Mouse (Mus musculus): ENCODE measurements at regions not wholly inside any gene's neighbourhood (a gene's known extent, or its start where the extent isn't known, plus 50 kb on each side); places are given as distances from the start of the nearest gene placed in this dataset.

DNA sequence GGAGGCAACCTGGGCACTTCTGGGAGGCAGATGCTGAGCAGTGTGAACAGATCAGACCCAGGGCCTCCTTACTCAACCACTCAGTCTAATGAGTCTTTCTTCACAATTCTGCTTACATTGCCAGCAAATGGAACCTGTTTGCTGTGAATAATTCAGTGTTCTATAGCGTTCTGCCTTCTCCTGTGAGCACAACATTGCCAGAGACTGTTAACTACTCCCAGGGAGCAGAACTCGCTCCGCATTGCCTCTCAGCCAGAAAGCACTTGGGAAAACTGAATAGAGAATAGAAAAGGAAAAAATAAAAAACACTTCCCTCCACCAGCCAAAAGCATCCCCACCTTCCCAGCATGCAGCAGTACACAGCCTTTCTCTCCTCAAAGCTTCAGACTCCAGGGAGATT, 51.5 kb downstream of the Aym1 start:
- Histone ChIP-seq H3K36me3 (ENCODE audit: control insufficient read depth, insufficient read depth, low read length) (no peaks in the 10 kb centered on the region), H3K4me3 (ENCODE audit: low read depth, low read length) (no peak overlapping the region), H3K4me2 (replicated peaks; ENCODE audit: low read depth, low read length) (no peak overlapping the region), H3K9ac (replicated peaks; ENCODE audit: low read depth, low read length) (no peak overlapping the region), H3K4me1 (ENCODE audit: control insufficient read depth, insufficient read depth, low read length) (0 out of 2 replicates have a peak, but pooled peaks cover 4% of the 10 kb centered on the region), H3K27ac (ENCODE audit: low read length) (no peak overlapping the region), H3K27me3 (ENCODE audit: control insufficient read depth, insufficient read depth, low read length) (no peaks in the 10 kb centered on the region), H3K9me3 (ENCODE audit: control insufficient read depth, low read depth, low read length) (no peaks in the 10 kb centered on the region)
- WGBS, result 81% methylated on average over 3 of the region's 3 CpGs
- ATAC-seq (ENCODE audit: insufficient number of reproducible peaks, insufficient read depth, low FRiP score, low read depth), result no peak

- no peaks in the 10 kb centered on the region for H3K27me3 ChIP-seq (ENCODE audit: control insufficient read depth, insufficient read depth, low read length)
- no peak overlapping the region for H3K27ac ChIP-seq (ENCODE audit: low read length)
- H3K9me3 ChIP-seq (ENCODE audit: control insufficient read depth, low read depth, low read length), result no peaks in the 10 kb centered on the region
- no peaks in the 10 kb centered on the region for H3K4me1 ChIP-seq (ENCODE audit: control insufficient read depth, insufficient read depth, low read length)
- no peak overlapping the region for H3K9ac ChIP-seq (replicated peaks; ENCODE audit: low read depth, low read length)
- 72% methylated on average over 13 of the region's 13 CpGs for WGBS
- no peaks in the 10 kb centered on the region for H3K36me3 ChIP-seq (ENCODE audit: control insufficient read depth, insufficient read depth, low read length)
- no peak overlapping the region for H3K4me2 ChIP-seq (replicated peaks; ENCODE audit: low read depth, low read length)
- no peak for ATAC-seq (ENCODE audit: insufficient number of reproducible peaks, insufficient read depth, low FRiP score, low read depth)
- no peak overlapping the region for H3K4me3 ChIP-seq (ENCODE audit: low read depth, low read length)
Measured at GRCm38 (mm10) chr5:113410963-113411362, 53.9 kb downstream of the Aym1 start.

- WGBS, result 92% methylated on average over 2 of the region's 2 CpGs
- Histone ChIP-seq H3K27me3 (ENCODE audit: control insufficient read depth, insufficient read depth, low read length) (no peaks in the 10 kb centered on the region), H3K36me3 (ENCODE audit: control insufficient read depth, insufficient read depth, low read length) (no peaks in the 10 kb centered on the region), H3K9ac (replicated peaks; ENCODE audit: low read depth, low read length) (no peak overlapping the region), H3K4me1 (ENCODE audit: control insufficient read depth, insufficient read depth, low read length) (0 out of 2 replicates have a peak, but pooled peaks cover 5% of the 10 kb centered on the region), H3K4me3 (ENCODE audit: low read depth, low read length) (no peak overlapping the region), H3K27ac (ENCODE audit: low read length) (no peak overlapping the region), H3K4me2 (replicated peaks; ENCODE audit: low read depth, low read length) (no peak overlapping the region), H3K9me3 (ENCODE audit: control insufficient read depth, low read depth, low read length) (no peaks in the 10 kb centered on the region)
- no peak for ATAC-seq (ENCODE audit: insufficient number of reproducible peaks, insufficient read depth, low FRiP score, low read depth)
Measured at GRCm38 (mm10) chr5:113414639-113415038, 57.5 kb downstream of the Aym1 start.

DNA sequence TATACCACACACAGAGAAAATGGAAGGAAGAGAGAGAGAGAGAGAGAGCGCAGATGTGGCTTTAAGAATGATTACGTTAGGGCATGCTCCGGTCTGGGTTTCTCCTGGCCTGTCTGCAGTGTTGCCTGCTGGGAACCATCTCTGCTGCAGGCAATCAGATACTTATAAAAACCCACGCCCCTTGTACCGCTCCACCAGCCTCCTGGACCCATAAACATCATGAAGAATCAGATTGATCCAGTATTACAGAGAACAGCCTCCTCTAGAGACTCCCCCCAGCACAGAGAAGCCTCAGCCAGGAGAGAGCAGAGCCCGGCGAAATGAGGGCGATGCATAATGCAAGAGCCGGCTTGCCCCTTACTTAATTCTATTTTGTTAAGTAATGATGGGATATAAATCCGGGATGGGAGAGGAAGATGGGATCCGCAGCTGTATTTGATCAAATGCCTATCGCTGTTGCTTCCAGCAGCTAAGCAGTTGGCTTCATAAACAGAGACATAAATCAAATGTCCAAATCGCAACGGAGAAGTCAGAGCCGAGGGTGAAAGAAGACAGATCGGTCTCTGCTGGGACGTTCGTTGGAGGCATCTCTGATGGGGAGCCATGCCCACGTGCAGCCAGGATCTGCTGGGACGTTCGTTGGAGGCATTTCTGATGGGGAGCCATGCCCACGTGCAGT, 61.4 kb downstream of the Aym1 start:
- peaks cover 13% of the 10 kb centered on the region; the same call in 1 of the 2 replicates for H3K4me1 ChIP-seq (ENCODE audit: control insufficient read depth, insufficient read depth, low read length)
- H3K36me3 ChIP-seq (ENCODE audit: control insufficient read depth, insufficient read depth, low read length), result no peaks in the 10 kb centered on the region
- no peaks in the 10 kb centered on the region for H3K27me3 ChIP-seq (ENCODE audit: control insufficient read depth, insufficient read depth, low read length)
- no peaks in the 10 kb centered on the region for H3K9me3 ChIP-seq (ENCODE audit: control insufficient read depth, low read depth, low read length)
- no peak overlapping the region for H3K9ac ChIP-seq (replicated peaks; ENCODE audit: low read depth, low read length)
- ATAC-seq (ENCODE audit: insufficient number of reproducible peaks, insufficient read depth, low FRiP score, low read depth), result peak; percentile 42; the same call in 1 of the 2 replicates
- 33% methylated on average over 22 of the region's 22 CpGs for WGBS
- H3K27ac ChIP-seq (ENCODE audit: low read length), result peak overlapping the region; percentile 24; the same call in 1 of the 2 replicates
- no peak overlapping the region for H3K4me2 ChIP-seq (replicated peaks; ENCODE audit: low read depth, low read length)
- H3K4me3 ChIP-seq (ENCODE audit: low read depth, low read length), result no peak overlapping the region

GRCm38 (mm10) chr5:113420619-113421018, 63.5 kb downstream of the Aym1 start:
- Histone ChIP-seq H3K36me3 (ENCODE audit: control insufficient read depth, insufficient read depth, low read length) (no peaks in the 10 kb centered on the region), H3K27me3 (ENCODE audit: control insufficient read depth, insufficient read depth, low read length) (no peaks in the 10 kb centered on the region), H3K27ac (ENCODE audit: low read length) (0 out of 2 replicates have a peak overlapping the region, but pooled peaks have one; percentile 39), H3K4me3 (ENCODE audit: low read depth, low read length) (no peak overlapping the region), H3K4me1 (ENCODE audit: control insufficient read depth, insufficient read depth, low read length) (peaks cover 13% of the 10 kb centered on the region; the same call in 1 of the 2 replicates), H3K4me2 (replicated peaks; ENCODE audit: low read depth, low read length) (no peak overlapping the region), H3K9ac (replicated peaks; ENCODE audit: low read depth, low read length) (no peak overlapping the region), H3K9me3 (ENCODE audit: control insufficient read depth, low read depth, low read length) (no peaks in the 10 kb centered on the region)
- 21% methylated on average over 5 of the region's 5 CpGs for WGBS
- ATAC-seq (ENCODE audit: insufficient number of reproducible peaks, insufficient read depth, low FRiP score, low read depth), result no peak

DNA sequence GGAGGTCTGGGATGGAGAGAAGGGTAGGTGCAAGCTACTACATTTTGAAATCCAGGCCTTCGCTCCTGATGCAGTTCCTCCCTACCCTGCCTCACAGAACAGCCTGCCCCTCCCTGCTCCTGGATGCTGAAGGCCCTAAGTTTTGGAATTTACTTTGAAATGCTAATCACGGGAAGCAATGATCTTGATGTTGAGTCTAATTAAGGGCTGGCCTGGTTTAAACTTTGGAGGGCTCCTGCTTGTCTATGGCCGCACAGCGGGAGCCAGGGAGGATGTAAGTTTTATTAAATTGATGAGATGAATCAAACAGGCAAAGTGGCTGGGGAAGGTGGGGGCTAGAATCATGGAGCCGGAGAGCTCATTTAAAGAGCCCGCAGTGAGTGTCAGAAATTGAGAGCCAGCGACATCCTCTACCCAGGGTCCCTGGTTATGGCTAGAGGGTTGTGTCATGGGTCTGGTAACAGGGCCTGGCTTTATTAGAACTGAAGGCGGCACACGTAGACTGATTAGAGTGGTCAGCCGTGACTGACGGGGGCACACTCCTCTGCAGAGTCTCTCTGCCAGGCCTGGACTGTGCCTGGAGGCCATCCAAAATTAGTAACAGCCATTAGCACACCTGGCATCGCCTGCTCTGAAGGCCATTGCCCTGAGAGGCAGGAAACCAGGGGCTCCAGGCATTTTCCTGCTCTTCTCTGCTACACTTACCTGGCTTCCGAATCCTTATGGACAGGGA, 65.1 kb downstream of the Aym1 start:
- H3K27me3 ChIP-seq (ENCODE audit: control insufficient read depth, insufficient read depth, low read length), result no peaks in the 10 kb centered on the region
- no peak overlapping the region for H3K9ac ChIP-seq (replicated peaks; ENCODE audit: low read depth, low read length)
- H3K4me1 ChIP-seq (ENCODE audit: control insufficient read depth, insufficient read depth, low read length), result peaks cover 13% of the 10 kb centered on the region; the same call in 1 of the 2 replicates
- ATAC-seq (ENCODE audit: insufficient number of reproducible peaks, insufficient read depth, low FRiP score, low read depth), result no peak
- no peak overlapping the region for H3K4me2 ChIP-seq (replicated peaks; ENCODE audit: low read depth, low read length)
- H3K4me3 ChIP-seq (ENCODE audit: low read depth, low read length), result no peak overlapping the region
- H3K27ac ChIP-seq (ENCODE audit: low read length), result no peak overlapping the region
- no peaks in the 10 kb centered on the region for H3K36me3 ChIP-seq (ENCODE audit: control insufficient read depth, insufficient read depth, low read length)
- no peaks in the 10 kb centered on the region for H3K9me3 ChIP-seq (ENCODE audit: control insufficient read depth, low read depth, low read length)
- 79% methylated on average over 13 of the region's 13 CpGs for WGBS

DNA sequence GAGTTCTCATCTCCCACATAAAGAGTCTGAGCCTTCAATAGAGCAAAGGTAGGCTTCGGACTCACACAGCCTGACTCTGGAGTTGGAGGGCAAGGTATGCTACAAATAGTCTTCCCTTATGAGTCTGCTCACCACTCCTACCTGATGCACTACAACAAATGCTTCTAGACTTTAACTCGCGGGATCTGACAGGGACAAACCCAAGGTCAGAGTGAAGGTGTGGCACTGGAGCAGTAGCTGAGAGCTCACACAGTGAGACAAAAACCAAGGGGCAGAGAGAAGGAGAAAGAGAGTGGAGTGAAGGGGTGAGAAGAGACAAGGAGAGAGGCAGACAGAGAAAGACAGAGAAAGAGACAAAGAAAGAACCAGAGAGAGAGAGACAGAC, 65.6 kb downstream of the Aym1 start:
- H3K4me3 ChIP-seq (ENCODE audit: low read depth, low read length), result no peak overlapping the region
- H3K4me2 ChIP-seq (replicated peaks; ENCODE audit: low read depth, low read length), result no peak overlapping the region
- H3K27ac ChIP-seq (ENCODE audit: low read length), result no peak overlapping the region
- H3K27me3 ChIP-seq (ENCODE audit: control insufficient read depth, insufficient read depth, low read length), result no peaks in the 10 kb centered on the region
- peaks cover 13% of the 10 kb centered on the region; the same call in 1 of the 2 replicates for H3K4me1 ChIP-seq (ENCODE audit: control insufficient read depth, insufficient read depth, low read length)
- H3K36me3 ChIP-seq (ENCODE audit: control insufficient read depth, insufficient read depth, low read length), result no peaks in the 10 kb centered on the region
- no peak overlapping the region for H3K9ac ChIP-seq (replicated peaks; ENCODE audit: low read depth, low read length)
- no peaks in the 10 kb centered on the region for H3K9me3 ChIP-seq (ENCODE audit: control insufficient read depth, low read depth, low read length)
- WGBS, result 88% methylated on average over 3 of the region's 3 CpGs
- no peak for ATAC-seq (ENCODE audit: insufficient number of reproducible peaks, insufficient read depth, low FRiP score, low read depth)

DNA sequence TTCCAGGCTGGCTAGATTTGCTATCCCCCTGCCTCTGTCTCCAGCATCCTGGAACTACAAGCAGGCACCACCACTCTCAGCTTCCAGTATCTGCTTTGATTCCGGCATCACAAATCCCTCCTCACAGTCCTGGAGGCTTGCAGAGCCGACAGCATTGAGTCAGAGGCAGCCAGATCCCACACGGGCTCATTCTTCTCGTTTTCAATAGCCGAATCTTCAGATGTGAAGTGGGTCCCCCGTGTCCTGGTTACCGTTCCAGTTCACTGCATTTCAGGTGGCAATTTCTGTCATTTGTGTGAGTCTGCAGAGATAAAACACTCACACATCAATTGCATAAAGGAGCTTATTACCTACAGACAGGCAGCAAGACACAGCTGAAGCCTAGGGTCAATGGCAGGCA, 62.4 kb upstream of the Wscd2 start:
- no peak for ATAC-seq (ENCODE audit: insufficient number of reproducible peaks, insufficient read depth, low FRiP score, low read depth)

More for the DNA sequence above, 62.4 kb upstream of the Wscd2 start:
- 76% methylated on average over 7 of the region's 7 CpGs for WGBS
- Histone ChIP-seq H3K9me3 (ENCODE audit: control insufficient read depth, low read depth, low read length) (no peaks in the 10 kb centered on the region), H3K9ac (replicated peaks; ENCODE audit: low read depth, low read length) (no peak overlapping the region), H3K27me3 (ENCODE audit: control insufficient read depth, insufficient read depth, low read length) (no peaks in the 10 kb centered on the region), H3K4me3 (ENCODE audit: low read depth, low read length) (no peak overlapping the region), H3K4me1 (ENCODE audit: control insufficient read depth, insufficient read depth, low read length) (no peaks in the 10 kb centered on the region), H3K27ac (ENCODE audit: low read length) (no peak overlapping the region), H3K4me2 (replicated peaks; ENCODE audit: low read depth, low read length) (no peak overlapping the region), H3K36me3 (ENCODE audit: control insufficient read depth, insufficient read depth, low read length) (no peaks in the 10 kb centered on the region)
